Mouse (Mus musculus): ENCODE measurements around the gene Gbx1. TPM values are rescaled to one million over a fixed set of nuclear protein-coding genes. Genes with fewer than 3 reads are reported as not detected.

The Gbx1 gene
- not detected for total RNA-seq (2023)

GRCm38 (mm10) chr5:24526889-24527230 lies at the start of gene Gbx1:
Gene Gbx1, minus strand, starts transcription at chr5:24527202.

GRCm38 (mm10) chr5:24556709-24557108 lies 29.7 kb upstream of the Gbx1 start, which contains the start of gene 4931409K22Rik:
Gene 4931409K22Rik, minus strand, starts transcription at chr5:24556809.

GRCm38 (mm10) chr5:24540387-24541143 lies 13.6 kb upstream of the Gbx1 start, which contains the start of gene Asb10:
Gene Asb10, minus strand, starts transcription at chr5:24540978.

Other genes with a start within 250 kb of the Gbx1 start
- gene Kcnh2, start 175.6 kb downstream of the Gbx1 start, total RNA-seq (2023) = under 1 TPM in 1 of 2 experiments, not detected in 1; 0.20 TPM
- under 1 TPM; 0.44 to 0.53 TPM for gene Nos3, start 162.4 kb downstream of the Gbx1 start, total RNA-seq (2023)
- under 1 TPM; 0.49 to 0.75 TPM for gene Atg9b, start 135.1 kb downstream of the Gbx1 start, total RNA-seq (2023)
- gene Abcb8, start 133.5 kb downstream of the Gbx1 start, total RNA-seq (2023) = 10 to 100 TPM; 10.5 to 16.4 TPM
- not detected for gene Asic3, start 113.8 kb downstream of the Gbx1 start, total RNA-seq (2023)
- 10 to 100 TPM; 23.0 to 26.2 TPM for gene Cdk5, start 103.7 kb downstream of the Gbx1 start, total RNA-seq (2023)
- 10 to 100 TPM; 55.9 to 64.2 TPM for gene Slc4a2, start 103.4 kb downstream of the Gbx1 start, total RNA-seq (2023)
- 10 to 100 TPM; 28.0 to 38.0 TPM for gene Fastk, start 81.9 kb downstream of the Gbx1 start, total RNA-seq (2023)
- 10 to 100 TPM; 11.4 to 14.7 TPM for gene Tmub1, start 79.3 kb downstream of the Gbx1 start, total RNA-seq (2023)
- 10 to 100 TPM; 29.6 to 31.4 TPM for gene Agap3, start 75.0 kb downstream of the Gbx1 start, total RNA-seq (2023)
- not detected for gene Asb10, start 13.8 kb upstream of the Gbx1 start, total RNA-seq (2023)
- gene 4931409K22Rik, start 29.6 kb upstream of the Gbx1 start, total RNA-seq (2023) = not detected
- gene Abcf2, start 50.3 kb upstream of the Gbx1 start, total RNA-seq (2023) = 10 to 100 TPM; 27.8 to 28.5 TPM
- 10 to 100 TPM; 21.5 to 27.1 TPM for gene Chpf2, start 59.5 kb upstream of the Gbx1 start, total RNA-seq (2023)
- gene Smarcd3, start 97.2 kb upstream of the Gbx1 start, total RNA-seq (2023) = not detected
- gene Nub1, start 158.3 kb upstream of the Gbx1 start, total RNA-seq (2023) = 10 to 100 TPM; 39.5 to 40.7 TPM
- not detected for gene Wdr86, start 203.5 kb upstream of the Gbx1 start, total RNA-seq (2023)
- not detected for gene Crygn, start 230.8 kb upstream of the Gbx1 start, total RNA-seq (2023)

All from neutrophil, adult 83 days (primary cell).